Mouse (Mus musculus): ENCODE measurements around the gene Ttc16. TPM values are rescaled to one million over a fixed set of nuclear protein-coding genes. Genes with fewer than 3 reads are reported as not detected.
A peak's percentile ranks its signal among the peaks of the same experiment; 100 is the strongest.

Gene Ttc16
- total and polyA plus RNA-seq, 2 experiments from 2014 or later: 0.44 to 3.2 TPM

DNA sequence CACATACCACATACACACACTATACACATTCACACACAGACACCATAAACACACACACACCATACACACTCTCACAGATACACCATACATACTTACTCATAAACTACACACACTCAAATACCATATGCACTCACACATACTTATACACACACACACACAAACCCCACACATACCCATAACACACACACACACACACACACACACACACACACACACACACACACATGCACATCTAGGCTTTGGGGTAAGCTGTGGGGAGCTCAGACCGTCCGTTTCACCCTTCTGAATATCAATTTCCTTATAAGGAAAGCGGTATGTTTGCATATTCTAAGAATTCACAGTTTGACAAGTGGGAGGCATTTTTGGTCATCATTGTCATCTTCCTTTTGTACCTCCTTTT, 52.9 kb downstream of the Ttc16 start:
- DNase-seq (ENCODE audit: low spot score) (no peak), ATAC-seq (ENCODE audit: low FRiP score) (no peak)
- 81% methylated on average over 3 of the region's 3 CpGs for WGBS
- Histone ChIP-seq H3K9me3 (ENCODE audit: low read length) (no peaks in the 10 kb centered on the region), H3K9ac (replicated peaks; ENCODE audit: low read length, poor library complexity, severe bottlenecking) (no peak overlapping the region), H3K27me3 (ENCODE audit: insufficient read depth, low read length) (no peaks in the 10 kb centered on the region), H3K4me1 (ENCODE audit: insufficient read depth, low read length) (no peaks in the 10 kb centered on the region), H3K27ac (ENCODE audit: low read depth, low read length) (no peak overlapping the region), H3K4me3 (ENCODE audit: low read depth, low read length) (no peak overlapping the region), H3K36me3 (ENCODE audit: insufficient read depth, low read length) (no peaks in the 10 kb centered on the region), H3K4me2 (ENCODE audit: low read depth, low read length, poor library complexity, severe bottlenecking) (no peak overlapping the region)
- TF ChIP-seq CTCF (IDR thresholded peaks at IDR 0.05): no peak

DNA sequence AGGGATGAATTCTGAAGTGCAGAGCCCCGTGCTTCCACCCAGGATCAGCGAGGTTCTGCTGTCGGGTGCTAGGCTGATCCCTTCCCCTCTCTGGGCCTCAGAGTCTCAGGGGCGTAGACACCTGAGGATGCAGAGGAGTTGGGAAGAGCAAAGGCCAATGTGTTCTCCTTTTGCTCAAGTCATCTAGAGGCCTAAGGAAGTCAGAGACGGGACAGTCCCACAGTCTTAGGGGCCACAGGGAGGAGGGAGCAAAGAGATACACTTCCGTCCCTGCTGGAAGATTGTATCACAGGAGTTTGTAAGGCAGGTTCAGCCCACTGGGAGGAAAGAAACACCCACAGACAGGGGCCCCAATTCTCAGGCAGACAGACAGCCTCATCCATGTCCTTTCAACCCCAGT, 53.4 kb downstream of the Ttc16 start:
- no peak overlapping the region for H3K9ac ChIP-seq (replicated peaks; ENCODE audit: low read length, poor library complexity, severe bottlenecking)
- no peak for DNase-seq (ENCODE audit: low spot score)
- ATAC-seq (ENCODE audit: low FRiP score): no peak

DNA sequence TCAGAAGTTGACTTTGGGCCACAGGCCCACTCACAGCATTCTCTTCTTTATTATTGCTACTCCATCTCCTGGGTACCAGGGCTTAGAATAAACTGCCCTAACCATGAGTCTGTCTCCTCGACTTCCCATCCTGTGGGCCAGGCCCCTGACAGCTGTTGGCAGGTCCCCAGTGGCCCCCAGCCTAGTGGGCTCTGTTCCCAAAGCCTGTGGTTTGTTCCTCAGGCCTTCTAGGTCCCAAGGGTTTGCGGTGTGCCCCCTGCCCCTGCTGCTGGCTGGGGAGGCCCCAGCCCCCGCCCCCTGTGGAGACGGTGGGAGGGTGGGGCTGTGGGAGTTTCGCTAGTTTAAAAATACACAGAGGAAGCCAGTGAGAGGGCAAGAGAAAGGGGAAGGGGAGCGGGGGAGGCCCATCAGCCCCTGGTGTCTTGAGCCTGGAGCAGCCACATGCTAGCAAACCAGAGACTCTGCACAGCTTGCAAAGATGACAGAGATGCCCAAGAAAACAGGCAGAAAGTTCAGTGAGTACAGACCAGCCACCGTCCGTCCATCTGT, 54.7 kb downstream of the Ttc16 start, which contains the start of gene Sh2d3c:
Gene Sh2d3c, plus strand, starts transcription at position 375 of the 549 bp plus-strand sequence.
- 59% methylated on average over 8 of the region's 8 CpGs for WGBS
- DNase-seq (ENCODE audit: low spot score): peak; percentile 26
- no peaks in the 10 kb centered on the region for H3K27me3 ChIP-seq (ENCODE audit: insufficient read depth, low read length)
- no peaks in the 10 kb centered on the region for H3K9me3 ChIP-seq (ENCODE audit: low read length)
- no peak within 1 kb of the TSS for H3K9ac ChIP-seq (replicated peaks; ENCODE audit: low read length, poor library complexity, severe bottlenecking)
- TF ChIP-seq CTCF (IDR thresholded peaks at IDR 0.05): no peak
- H3K4me3 ChIP-seq (ENCODE audit: low read depth, low read length): no peak within 1 kb of the TSS
- peak; percentile 23; the same call in 1 of the 2 replicates for ATAC-seq (ENCODE audit: low FRiP score)
- H3K27ac ChIP-seq (ENCODE audit: low read depth, low read length): no peak within 1 kb of the TSS
- H3K4me2 ChIP-seq (ENCODE audit: low read depth, low read length, poor library complexity, severe bottlenecking): no peak within 1 kb of the TSS
- no peaks in the 10 kb centered on the region for H3K4me1 ChIP-seq (ENCODE audit: insufficient read depth, low read length)
- H3K36me3 ChIP-seq (ENCODE audit: insufficient read depth, low read length): no peaks in the 10 kb centered on the region

More for the DNA sequence above, 53.4 kb downstream of the Ttc16 start:
- Histone ChIP-seq H3K4me1 (ENCODE audit: insufficient read depth, low read length) (no peaks in the 10 kb centered on the region), H3K4me2 (ENCODE audit: low read depth, low read length, poor library complexity, severe bottlenecking) (no peak overlapping the region), H3K36me3 (ENCODE audit: insufficient read depth, low read length) (no peaks in the 10 kb centered on the region), H3K9me3 (ENCODE audit: low read length) (no peaks in the 10 kb centered on the region), H3K27ac (ENCODE audit: low read depth, low read length) (no peak overlapping the region), H3K4me3 (ENCODE audit: low read depth, low read length) (no peak overlapping the region), H3K27me3 (ENCODE audit: insufficient read depth, low read length) (no peaks in the 10 kb centered on the region)
- no peak for TF ChIP-seq CTCF (IDR thresholded peaks at IDR 0.05)
- 58% methylated on average over 6 of the region's 6 CpGs for WGBS

DNA sequence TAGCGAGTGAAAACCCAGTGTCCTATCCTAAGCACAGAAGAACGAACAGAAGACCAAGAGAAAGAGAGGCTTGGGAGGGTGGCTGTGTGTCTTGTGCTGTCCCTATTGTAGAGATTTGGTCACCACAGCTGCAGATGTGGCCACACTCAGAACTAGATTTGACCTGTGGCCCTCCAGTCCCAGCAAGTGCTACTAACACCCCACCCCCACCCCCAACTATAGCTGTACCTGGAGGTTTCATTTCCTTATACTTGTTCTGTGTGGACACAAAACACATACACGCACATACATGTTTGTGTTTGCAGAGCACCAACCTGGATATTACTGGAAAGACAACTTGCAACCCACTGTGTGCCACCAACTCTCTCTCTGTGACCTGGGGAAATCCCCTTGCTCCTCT, 55.4 kb downstream of the Ttc16 start:
- no peak overlapping the region for H3K4me2 ChIP-seq (ENCODE audit: low read depth, low read length, poor library complexity, severe bottlenecking)
- no peak overlapping the region for H3K9ac ChIP-seq (replicated peaks; ENCODE audit: low read length, poor library complexity, severe bottlenecking)
- no peaks in the 10 kb centered on the region for H3K9me3 ChIP-seq (ENCODE audit: low read length)
- no peak overlapping the region for H3K4me3 ChIP-seq (ENCODE audit: low read depth, low read length)
- H3K27me3 ChIP-seq (ENCODE audit: insufficient read depth, low read length): no peaks in the 10 kb centered on the region
- DNase-seq (ENCODE audit: low spot score) (no peak), ATAC-seq (ENCODE audit: low FRiP score) (no peak)
- no peaks in the 10 kb centered on the region for H3K4me1 ChIP-seq (ENCODE audit: insufficient read depth, low read length)
- H3K36me3 ChIP-seq (ENCODE audit: insufficient read depth, low read length): no peaks in the 10 kb centered on the region
- no peak overlapping the region for H3K27ac ChIP-seq (ENCODE audit: low read depth, low read length)
- 85% methylated on average over 3 of the region's 3 CpGs for WGBS
- TF ChIP-seq CTCF (IDR thresholded peaks at IDR 0.05): no peak

DNA sequence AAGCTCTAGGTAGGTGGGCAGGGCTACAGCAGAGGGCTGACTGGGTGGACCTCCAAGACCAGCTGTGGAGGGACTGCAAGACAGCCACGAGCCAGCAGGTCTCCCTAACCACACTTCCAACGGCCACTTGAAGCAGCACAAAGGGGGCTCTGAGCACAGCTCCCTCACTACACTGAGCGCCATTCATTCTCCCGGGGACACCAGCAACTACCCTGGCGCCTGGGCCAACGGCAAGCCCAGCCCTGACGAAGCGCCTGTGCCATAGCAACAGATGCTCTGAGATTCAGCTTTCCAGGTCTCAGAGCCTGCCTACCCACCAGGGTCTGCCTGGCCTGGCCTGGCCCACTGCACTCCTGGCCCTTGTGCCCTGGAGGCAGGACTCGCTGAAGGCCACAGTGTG, 56.7 kb downstream of the Ttc16 start:
- Histone ChIP-seq H3K9me3 (ENCODE audit: low read length) (no peaks in the 10 kb centered on the region), H3K27ac (ENCODE audit: low read depth, low read length) (no peak overlapping the region), H3K9ac (replicated peaks; ENCODE audit: low read length, poor library complexity, severe bottlenecking) (no peak overlapping the region), H3K4me3 (ENCODE audit: low read depth, low read length) (no peak overlapping the region), H3K36me3 (ENCODE audit: insufficient read depth, low read length) (no peaks in the 10 kb centered on the region), H3K27me3 (ENCODE audit: insufficient read depth, low read length) (no peaks in the 10 kb centered on the region), H3K4me1 (ENCODE audit: insufficient read depth, low read length) (0 out of 2 replicates have a peak, but pooled peaks cover 3% of the 10 kb centered on the region), H3K4me2 (ENCODE audit: low read depth, low read length, poor library complexity, severe bottlenecking) (no peak overlapping the region)
- WGBS: 33% methylated on average over 9 of the region's 9 CpGs
- ATAC-seq (ENCODE audit: low FRiP score) (peak; percentile 69), DNase-seq (ENCODE audit: low spot score) (peak; percentile 76)
- TF ChIP-seq CTCF (IDR thresholded peaks at IDR 0.05): no peak

DNA sequence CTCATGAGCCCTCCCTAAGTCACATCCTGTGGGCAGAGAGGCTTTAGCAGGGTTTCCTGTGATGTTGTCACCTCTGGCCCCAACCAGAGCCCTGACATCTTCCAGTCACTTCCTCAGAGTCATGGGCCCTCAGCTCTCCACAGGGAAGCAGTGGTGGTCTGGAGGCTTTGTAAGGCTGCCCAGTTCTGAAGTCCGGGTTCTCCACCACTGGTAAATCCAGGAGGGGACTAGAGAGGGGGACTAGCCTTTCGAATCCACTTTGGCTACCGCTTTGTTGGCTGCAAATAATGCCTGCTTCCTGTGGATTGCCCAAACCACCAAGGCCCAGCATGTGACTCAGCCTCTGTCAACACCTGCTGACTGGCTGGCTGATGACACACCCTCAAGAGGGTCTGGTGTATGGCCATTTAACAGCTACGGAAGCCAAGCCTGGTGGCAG, 60.4 kb downstream of the Ttc16 start:
- no peak for ATAC-seq (ENCODE audit: low FRiP score)
- no peak overlapping the region; the same call in 1 of the 2 replicates for H3K9ac ChIP-seq (replicated peaks; ENCODE audit: low read length, poor library complexity, severe bottlenecking)

More for the DNA sequence above, 60.4 kb downstream of the Ttc16 start:
- Histone ChIP-seq H3K27me3 (ENCODE audit: insufficient read depth, low read length) (no peaks in the 10 kb centered on the region), H3K4me2 (ENCODE audit: low read depth, low read length, poor library complexity, severe bottlenecking) (no peak overlapping the region), H3K4me1 (ENCODE audit: insufficient read depth, low read length) (peaks cover 8% of the 10 kb centered on the region; the same call in 1 of the 2 replicates), H3K27ac (ENCODE audit: low read depth, low read length) (no peak overlapping the region), H3K4me3 (ENCODE audit: low read depth, low read length) (no peak overlapping the region), H3K36me3 (ENCODE audit: insufficient read depth, low read length) (peaks cover 8% of the 10 kb centered on the region; the same call in 1 of the 2 replicates), H3K9me3 (ENCODE audit: low read length) (no peaks in the 10 kb centered on the region)
- WGBS: 57% methylated on average over 4 of the region's 4 CpGs
- DNase-seq (ENCODE audit: low spot score): no peak
- TF ChIP-seq CTCF (IDR thresholded peaks at IDR 0.05): no peak
